Mouse (Mus musculus) heart, embryonic 11.5 days (tissue): Measurements from ENCODE around the gene Ccdc60. TPM values are rescaled to one million over a fixed set of nuclear protein-coding genes. Genes with fewer than 3 reads are reported as not detected.

Source experiments
- ATAC-seq: fragments of 200-750 bp; cut with Nextera tagmentation; replicated peaks from 2 replicates; pipeline ENCODE4 v1.8.0; 2017; ENCODE audit warnings: moderate library complexity; ENCODE audit not compliant: insufficient number of reproducible peaks, low FRiP score, low TSS enrichment
- H3K27ac ChIP-seq: fragments of 300-500 bp; sonication (generic); 2 replicates; pipeline ENCODE4 v1.5.1; 2014; ENCODE audit warnings: mild to moderate bottlenecking, low read depth, low read length
- H3K27me3 ChIP-seq: fragments of 300-500 bp; sonication (generic); 2 replicates; pipeline ENCODE4 v1.6.1; 2014; ENCODE audit warnings: mild to moderate bottlenecking, low read length, mixed read lengths; ENCODE audit not compliant: control insufficient read depth, insufficient read depth
- H3K36me3 ChIP-seq: fragments of 300-500 bp; sonication (generic); 2 replicates; pipeline ENCODE4 v1.6.1; 2014; ENCODE audit warnings: mild to moderate bottlenecking, low read length, moderate library complexity, mixed read lengths; ENCODE audit not compliant: control insufficient read depth, insufficient read depth
- H3K4me1 ChIP-seq: fragments of 300-500 bp; sonication (generic); 2 replicates; pipeline ENCODE4 v1.6.1; 2014; ENCODE audit warnings: low read length; ENCODE audit not compliant: control insufficient read depth, insufficient read depth
- H3K4me2 ChIP-seq: fragments of 300-500 bp; sonication (generic); 2 replicates; pipeline ENCODE4 v1.6.1; 2014; ENCODE audit warnings: mild to moderate bottlenecking, moderate library complexity
- H3K4me3 ChIP-seq: fragments of 300-500 bp; sonication (generic); 2 replicates; pipeline ENCODE4 v1.5.1; 2014; ENCODE audit warnings: low read depth, low read length
- H3K9ac ChIP-seq: fragments of 300-500 bp; sonication (generic); 2 replicates; pipeline ENCODE4 v1.6.1; 2014; ENCODE audit warnings: mild to moderate bottlenecking, low read depth, low read length, moderate library complexity
- H3K9me3 ChIP-seq: fragments of 300-500 bp; sonication (generic); replicated peaks from 2 replicates; pipeline ENCODE4 v1.6.1; 2016; ENCODE audit warnings: low read length; ENCODE audit not compliant: control insufficient read depth
- WGBS: fragments of 180-500 bp; shearing (Covaris S2); extraction: QIAGEN DNeasy Blood & Tissue Kit; methylation state at CpG from one replicate; pipeline ENCODE4 v1.1.7; 2014; ENCODE audit not compliant: insufficient replicate concordance; 5-methylcytosine and 5-hydroxymethylcytosine counted together
- polyA plus RNA-seq: library from polyadenylated mRNA; unstranded; fragments of >200 nt; fragmentation: Nextera tagmentation; extraction: Ambion mirVana; gene quantifications from 2 replicates; pipeline ENCODE4 v1.2.1, GENCODE M21; 2014

Gene Ccdc60
- polyA plus RNA-seq, 1 experiment from 2014 or later, result 0.93 TPM

GRCm38 (mm10) chr5:116082241-116082900, 206.4 kb downstream of the Ccdc60 start:
- WGBS, result 33% methylated on average over 17 of the region's 17 CpGs
- Histone ChIP-seq H3K4me2 (no peak overlapping the region), H3K36me3 (no peaks in the 10 kb centered on the region)

DNA sequence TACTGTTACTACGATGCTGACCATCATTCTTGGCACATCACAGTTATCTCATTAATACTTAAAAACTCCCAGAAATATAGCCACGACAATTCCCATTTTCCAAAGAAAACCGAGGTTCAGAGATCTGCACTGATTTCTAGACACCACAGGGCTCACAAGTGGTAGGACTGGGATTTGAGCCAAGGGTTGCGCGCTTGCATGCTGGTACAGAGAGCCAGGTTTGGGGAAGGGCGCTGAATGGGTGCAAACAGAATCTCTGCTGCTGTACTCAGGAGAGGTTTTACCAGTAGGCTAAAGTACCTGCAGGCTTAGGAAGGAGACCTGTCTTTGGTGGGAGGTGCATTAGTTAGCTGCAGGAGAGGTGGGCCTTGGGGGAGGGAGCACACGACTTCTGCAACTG, 207.2 kb downstream of the Ccdc60 start:
- Histone ChIP-seq H3K4me3 (no peak overlapping the region), H3K27ac (no peak overlapping the region), H3K36me3 (no peaks in the 10 kb centered on the region), H3K4me2 (no peak overlapping the region), H3K9ac (no peak overlapping the region), H3K27me3 (peaks cover 20% of the 10 kb centered on the region), H3K9me3 (no peaks in the 10 kb centered on the region), H3K4me1 (no peaks in the 10 kb centered on the region)
- no peak for ATAC-seq
- WGBS, result 78% methylated on average over 7 of the region's 7 CpGs

More at GRCm38 (mm10) chr5:116082241-116082900, 206.4 kb downstream of the Ccdc60 start:
- peaks cover 20% of the 10 kb centered on the region for H3K27me3 ChIP-seq
- no peak overlapping the region for H3K9ac ChIP-seq
- no peaks in the 10 kb centered on the region for H3K4me1 ChIP-seq
- ATAC-seq, result no peak
- no peak overlapping the region for H3K4me3 ChIP-seq
- no peaks in the 10 kb centered on the region for H3K9me3 ChIP-seq
- H3K27ac ChIP-seq, result no peak overlapping the region

GRCm38 (mm10) chr5:116080736-116081135, 208.0 kb downstream of the Ccdc60 start:
- WGBS, result 46% methylated on average over 6 of the region's 6 CpGs
- no peak overlapping the region for H3K27ac ChIP-seq
- H3K4me1 ChIP-seq, result no peaks in the 10 kb centered on the region
- H3K4me2 ChIP-seq, result no peak overlapping the region
- H3K9me3 ChIP-seq, result no peaks in the 10 kb centered on the region
- no peak overlapping the region for H3K4me3 ChIP-seq
- peaks cover 20% of the 10 kb centered on the region for H3K27me3 ChIP-seq
- H3K9ac ChIP-seq, result no peak overlapping the region
- no peaks in the 10 kb centered on the region for H3K36me3 ChIP-seq
- no peak for ATAC-seq

Other genes with a start within 250 kb of the Ccdc60 start
- not detected in 2 replicates for gene Tmem233, start 205.7 kb downstream of the Ccdc60 start, polyA plus RNA-seq
- 34.9 and 35.3 TPM in 2 replicates for gene Hspb8, start 133.9 kb upstream of the Ccdc60 start, polyA plus RNA-seq